Mouse (Mus musculus): ENCODE data around the gene Dnajc3. TPM values are rescaled to one million over a fixed set of nuclear protein-coding genes. Genes with fewer than 3 reads are reported as not detected.

Gene Dnajc3
- polyA plus RNA-seq, 1 experiment from 2014 or later, result 19.0 TPM

- 53% methylated on average over 13 of the region's 13 CpGs for WGBS
- Histone ChIP-seq H3K4me3 (no peak overlapping the region), H3K36me3 (peaks cover 8% of the 10 kb centered on the region; the same call in 1 of the 2 replicates), H3K27me3 (no peaks in the 10 kb centered on the region), H3K9me3 (no peaks in the 10 kb centered on the region), H3K4me2 (replicated peaks) (no peak overlapping the region), H3K9ac (replicated peaks) (no peak overlapping the region), H3K4me1 (no peaks in the 10 kb centered on the region), H3K27ac (replicated peaks) (no peak overlapping the region)
- ATAC-seq (replicated peaks), result no peak
Measured at GRCm38 (mm10) chr14:118987523-118988496, 50.0 kb downstream of the Dnajc3 start.

- H3K9me3 ChIP-seq, result no peaks in the 10 kb centered on the region
- H3K36me3 ChIP-seq, result peaks cover 24% of the 10 kb centered on the region
- WGBS, result 91% methylated on average over 9 of the region's 9 CpGs
Measured at GRCm38 (mm10) chr14:118995226-118995925, 57.6 kb downstream of the Dnajc3 start.

GRCm38 (mm10) chr14:119003320-119003719 is 65.5 kb downstream of the Dnajc3 start:
- H3K4me3 ChIP-seq, result no peak overlapping the region
- ATAC-seq (replicated peaks), result no peak
- no peak overlapping the region for H3K27ac ChIP-seq (replicated peaks)
- no peaks in the 10 kb centered on the region for H3K9me3 ChIP-seq
- H3K27me3 ChIP-seq, result no peaks in the 10 kb centered on the region
- peaks cover 8% of the 10 kb centered on the region for H3K4me1 ChIP-seq
- H3K36me3 ChIP-seq, result no peaks in the 10 kb centered on the region
- no peak overlapping the region for H3K4me2 ChIP-seq (replicated peaks)
- no peak overlapping the region for H3K9ac ChIP-seq (replicated peaks)

More at GRCm38 (mm10) chr14:118995226-118995925, 57.6 kb downstream of the Dnajc3 start:
- Histone ChIP-seq H3K4me1 (no peaks in the 10 kb centered on the region), H3K4me2 (replicated peaks) (no peak overlapping the region), H3K4me3 (no peak overlapping the region), H3K27me3 (no peaks in the 10 kb centered on the region), H3K27ac (replicated peaks) (no peak overlapping the region), H3K9ac (replicated peaks) (no peak overlapping the region)
- ATAC-seq (replicated peaks), result no peak

- peak overlapping the region; percentile 6; the same call in 1 of the 2 replicates for H3K4me3 ChIP-seq
- WGBS, result 13% methylated on average over 5 of the region's 5 CpGs
Measured at GRCm38 (mm10) chr14:119005834-119006233, 68.1 kb downstream of the Dnajc3 start.

GRCm38 (mm10) chr14:119006441-119007102 is 68.8 kb downstream of the Dnajc3 start:
- Histone ChIP-seq H3K36me3 (no peaks in the 10 kb centered on the region), H3K9me3 (no peaks in the 10 kb centered on the region), H3K9ac (replicated peaks) (peak overlapping the region; percentile 52), H3K4me3 (peak overlapping the region; percentile 52), H3K4me2 (replicated peaks) (peak overlapping the region; percentile 91), H3K27me3 (no peaks in the 10 kb centered on the region), H3K27ac (replicated peaks) (peak overlapping the region; percentile 78), H3K4me1 (peaks cover 8% of the 10 kb centered on the region)
- peak; percentile 11; the same call in 1 of the 2 replicates for ATAC-seq (replicated peaks)
- 1% methylated on average over 49 of the region's 49 CpGs for WGBS

More at GRCm38 (mm10) chr14:119005834-119006233, 68.1 kb downstream of the Dnajc3 start:
- Histone ChIP-seq H3K9me3 (no peaks in the 10 kb centered on the region), H3K36me3 (no peaks in the 10 kb centered on the region), H3K9ac (replicated peaks) (no peak overlapping the region), H3K27me3 (no peaks in the 10 kb centered on the region), H3K4me2 (replicated peaks) (peak overlapping the region; percentile 91), H3K4me1 (peaks cover 8% of the 10 kb centered on the region), H3K27ac (replicated peaks) (peak overlapping the region; percentile 51)
- no peak for ATAC-seq (replicated peaks)

- Histone ChIP-seq H3K27ac (replicated peaks) (peak overlapping the region; percentile 78), H3K9ac (replicated peaks) (peak overlapping the region; percentile 53), H3K4me3 (peak overlapping the region; percentile 52), H3K27me3 (no peaks in the 10 kb centered on the region), H3K9me3 (no peaks in the 10 kb centered on the region), H3K4me2 (replicated peaks) (peak overlapping the region; percentile 91), H3K4me1 (peaks cover 8% of the 10 kb centered on the region), H3K36me3 (no peaks in the 10 kb centered on the region)
- WGBS, result under 1% methylated on average over 13 of the region's 13 CpGs
- peak; percentile 100 for ATAC-seq (replicated peaks)
Measured at GRCm38 (mm10) chr14:119007103-119007951, 69.6 kb downstream of the Dnajc3 start.

- Histone ChIP-seq H3K4me2 (replicated peaks) (peak overlapping the region; percentile 91), H3K9me3 (no peaks in the 10 kb centered on the region), H3K27ac (replicated peaks) (peak overlapping the region; percentile 78), H3K4me1 (peaks cover 8% of the 10 kb centered on the region), H3K9ac (replicated peaks) (peak overlapping the region; percentile 53), H3K36me3 (no peaks in the 10 kb centered on the region), H3K4me3 (peak overlapping the region; percentile 52), H3K27me3 (no peaks in the 10 kb centered on the region)
- 44% methylated on average over 7 of the region's 7 CpGs for WGBS
- no peak for ATAC-seq (replicated peaks)
Measured at GRCm38 (mm10) chr14:119008031-119008590, 70.3 kb downstream of the Dnajc3 start.

GRCm38 (mm10) chr14:119009531-119009930 is 71.8 kb downstream of the Dnajc3 start:
- no peak for ATAC-seq (replicated peaks)
- Histone ChIP-seq H3K27me3 (no peaks in the 10 kb centered on the region), H3K4me2 (replicated peaks) (no peak overlapping the region), H3K4me3 (no peak overlapping the region), H3K27ac (replicated peaks) (no peak overlapping the region), H3K36me3 (no peaks in the 10 kb centered on the region), H3K9me3 (no peaks in the 10 kb centered on the region), H3K9ac (replicated peaks) (no peak overlapping the region), H3K4me1 (peaks cover 8% of the 10 kb centered on the region)
- 91% methylated on average over 2 of the region's 2 CpGs for WGBS

- Histone ChIP-seq H3K36me3 (no peaks in the 10 kb centered on the region), H3K4me3 (peak overlapping the region; percentile 24), H3K4me2 (replicated peaks) (peak overlapping the region; percentile 30), H3K27me3 (no peaks in the 10 kb centered on the region), H3K9me3 (no peaks in the 10 kb centered on the region), H3K27ac (replicated peaks) (0 out of 2 replicates have a peak overlapping the region, but pooled peaks have one; percentile 4), H3K9ac (replicated peaks) (no peak overlapping the region; the same call in 1 of the 2 replicates), H3K4me1 (peaks cover 5% of the 10 kb centered on the region)
- ATAC-seq (replicated peaks), result peak; percentile 91
- 69% methylated on average over 23 of the region's 23 CpGs for WGBS
Measured at GRCm38 (mm10) chr14:119012607-119013431, 75.0 kb downstream of the Dnajc3 start.

- Histone ChIP-seq H3K4me2 (replicated peaks) (peak overlapping the region; percentile 30), H3K36me3 (no peaks in the 10 kb centered on the region), H3K27me3 (no peaks in the 10 kb centered on the region), H3K4me3 (no peak overlapping the region; the same call in 1 of the 2 replicates), H3K27ac (replicated peaks) (no peak overlapping the region), H3K4me1 (no peaks in the 10 kb centered on the region), H3K9ac (replicated peaks) (no peak overlapping the region), H3K9me3 (no peaks in the 10 kb centered on the region)
- ATAC-seq (replicated peaks), result peak; percentile 30; the same call in 1 of the 2 replicates
- WGBS, result 62% methylated on average over 12 of the region's 12 CpGs
Measured at GRCm38 (mm10) chr14:119013549-119013948, 75.8 kb downstream of the Dnajc3 start.

All from forebrain, embryonic 15.5 days (tissue).